Mouse (Mus musculus) intestine, embryonic 15.5 days (tissue): ENCODE results near the gene Hspb1. TPM values are rescaled to one million over a fixed set of nuclear protein-coding genes. Genes with fewer than 3 reads are reported as not detected.

Experiments used
- ATAC-seq: fragments of 200-750 bp; cut with Nextera tagmentation; 2 replicates; pipeline ENCODE4 v1.8.0; 2017; ENCODE audit warnings: moderate TSS enrichment, moderate library complexity
- H3K27ac ChIP-seq: fragments of 300-500 bp; sonication (generic); 2 replicates; pipeline ENCODE4 v1.5.1; 2015; ENCODE audit warnings: mild to moderate bottlenecking, inconsistent platforms
- H3K27me3 ChIP-seq: fragments of 300-500 bp; sonication (generic); replicated peaks from 2 replicates; pipeline ENCODE4 v1.6.1; 2015; ENCODE audit warnings: inconsistent platforms
- H3K36me3 ChIP-seq: fragments of 300-500 bp; sonication (generic); 2 replicates; pipeline ENCODE4 v1.6.1; 2015; ENCODE audit warnings: inconsistent platforms
- H3K4me1 ChIP-seq: fragments of 300-500 bp; sonication (generic); replicated peaks from 2 replicates; pipeline ENCODE4 v1.6.1; 2015; ENCODE audit warnings: inconsistent platforms
- H3K4me2 ChIP-seq: fragments of 300-500 bp; sonication (generic); replicated peaks from 2 replicates; pipeline ENCODE4 v1.6.1; 2015; ENCODE audit warnings: mild to moderate bottlenecking, inconsistent platforms
- H3K4me3 ChIP-seq: fragments of 300-500 bp; sonication (generic); replicated peaks from 2 replicates; pipeline ENCODE4 v1.5.1; 2015; ENCODE audit warnings: inconsistent platforms
- H3K9ac ChIP-seq: fragments of 300-500 bp; sonication (generic); 2 replicates; pipeline ENCODE4 v1.6.1; 2015; ENCODE audit warnings: inconsistent platforms
- H3K9me3 ChIP-seq: fragments of 300-500 bp; sonication (generic); 2 replicates; pipeline ENCODE4 v1.6.1; 2016; ENCODE audit warnings: inconsistent platforms
- WGBS: fragments of 180-500 bp; shearing (Covaris S2); methylation state at CpG from one replicate; pipeline ENCODE4 v1.1.7; 2015; 5-methylcytosine and 5-hydroxymethylcytosine counted together
- polyA plus RNA-seq: library from polyadenylated mRNA; unstranded; fragments of >200 nt; fragmentation: Nextera tagmentation; extraction: Ambion mirVana; gene quantifications from 2 replicates; pipeline ENCODE4 v1.2.1, GENCODE M21; 2015

The Hspb1 gene
- polyA plus RNA-seq, 1 experiment from 2014 or later, result 116 TPM

DNA sequence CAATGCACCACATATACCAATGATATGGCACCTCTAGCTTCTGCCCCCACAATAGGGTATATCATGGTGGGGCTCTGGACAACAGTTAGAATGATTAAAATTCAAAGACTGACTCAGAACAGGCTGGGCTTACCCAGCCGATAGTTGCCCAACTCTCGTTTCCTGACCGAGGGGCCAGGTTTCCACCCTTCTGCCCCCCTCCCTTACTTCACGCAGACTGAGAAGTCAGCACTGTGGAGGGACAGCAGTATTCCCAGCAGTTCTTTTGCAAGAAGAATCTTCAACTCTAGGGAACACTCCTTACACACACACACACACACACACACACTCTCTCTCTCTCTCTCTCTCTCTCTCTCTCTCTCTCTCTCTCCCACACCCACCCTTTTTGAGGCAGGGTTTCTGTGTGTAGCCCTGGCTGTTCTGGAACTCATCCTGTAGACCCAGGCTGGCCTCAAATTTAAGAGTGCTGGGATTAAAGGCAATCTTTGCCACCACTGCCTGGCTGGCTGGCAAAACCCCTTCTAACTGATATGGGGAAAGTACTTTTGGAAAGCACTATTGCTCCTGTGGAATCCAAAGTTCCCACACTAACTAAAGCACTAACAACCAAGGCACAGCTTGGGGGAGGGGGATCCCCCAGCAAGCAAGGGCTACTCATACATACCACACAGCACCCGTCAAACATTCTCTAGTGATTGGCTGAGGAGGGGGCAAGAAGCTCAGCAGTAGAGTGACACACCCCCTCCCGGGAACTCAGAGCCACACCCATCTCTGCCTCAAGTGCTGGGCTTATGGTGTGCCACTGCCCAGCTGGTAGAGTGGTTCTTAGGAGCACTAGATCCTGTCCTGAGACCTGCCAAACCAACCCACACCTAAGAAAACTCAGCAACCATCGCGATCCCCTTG lies 17.9 kb downstream of the Hspb1 start:
- Histone ChIP-seq H3K9me3 (no peaks in the 10 kb centered on the region), H3K27me3 (no peaks in the 10 kb centered on the region), H3K4me2 (no peak overlapping the region), H3K36me3 (peaks cover 21% of the 10 kb centered on the region), H3K9ac (no peak overlapping the region), H3K4me3 (no peak overlapping the region), H3K4me1 (peaks cover 14% of the 10 kb centered on the region; the same call in 1 of the 2 replicates), H3K27ac (no peak overlapping the region)
- no peak for ATAC-seq
- 60% methylated on average over 8 of the region's 8 CpGs for WGBS

DNA sequence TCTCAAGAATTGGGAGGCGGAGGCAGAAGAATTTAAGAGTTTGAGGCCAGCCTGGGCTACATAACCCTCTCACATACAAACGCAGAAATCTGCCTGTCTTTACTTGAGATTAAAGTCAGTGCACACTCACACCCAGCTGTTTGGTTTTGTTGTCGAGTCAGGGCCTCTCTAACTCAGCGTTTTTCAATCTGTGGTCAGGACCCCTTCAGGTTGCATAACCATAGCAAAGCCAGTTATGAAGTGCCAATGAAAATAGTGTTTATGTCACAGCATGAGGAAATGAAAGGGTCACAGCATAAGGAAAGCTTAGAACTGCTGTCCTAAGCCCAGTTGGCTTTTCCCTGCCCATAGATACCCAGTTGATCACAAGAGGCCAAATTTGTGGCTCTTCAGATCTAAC lies 19.1 kb downstream of the Hspb1 start:
- Histone ChIP-seq H3K36me3 (peaks cover 31% of the 10 kb centered on the region), H3K4me2 (no peak overlapping the region), H3K9me3 (no peaks in the 10 kb centered on the region), H3K27me3 (no peaks in the 10 kb centered on the region), H3K4me1 (peaks cover 14% of the 10 kb centered on the region; the same call in 1 of the 2 replicates), H3K4me3 (no peak overlapping the region), H3K27ac (no peak overlapping the region), H3K9ac (no peak overlapping the region)
- 84% methylated on average over 4 of the region's 4 CpGs for WGBS
- no peak for ATAC-seq

DNA sequence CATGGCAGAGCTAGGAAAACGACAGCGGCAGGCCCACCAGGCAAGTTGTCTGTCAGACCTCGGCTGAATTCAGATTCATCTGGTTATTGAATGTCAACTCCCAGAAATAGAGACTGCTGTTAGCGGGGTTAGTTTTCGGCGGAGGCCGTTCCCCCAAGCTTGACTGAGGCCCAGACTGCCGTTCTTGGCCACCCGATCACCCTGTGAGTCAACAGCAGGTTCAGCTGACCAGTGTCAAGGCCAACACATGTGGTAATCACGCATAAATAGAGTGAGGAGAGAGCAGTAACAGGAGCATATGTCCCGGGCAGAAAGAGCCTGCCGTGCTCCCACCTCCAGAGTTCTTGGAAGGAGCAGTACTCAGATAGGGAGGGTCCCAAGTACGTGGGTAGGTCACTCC lies 19.5 kb downstream of the Hspb1 start:
- peaks cover 31% of the 10 kb centered on the region for H3K36me3 ChIP-seq
- H3K4me1 ChIP-seq, result peaks cover 14% of the 10 kb centered on the region; the same call in 1 of the 2 replicates
- no peak overlapping the region for H3K27ac ChIP-seq
- no peak overlapping the region for H3K9ac ChIP-seq
- no peaks in the 10 kb centered on the region for H3K27me3 ChIP-seq
- 81% methylated on average over 13 of the region's 13 CpGs for WGBS
- no peak overlapping the region for H3K4me3 ChIP-seq
- ATAC-seq, result no peak
- H3K4me2 ChIP-seq, result no peak overlapping the region
- no peaks in the 10 kb centered on the region for H3K9me3 ChIP-seq

DNA sequence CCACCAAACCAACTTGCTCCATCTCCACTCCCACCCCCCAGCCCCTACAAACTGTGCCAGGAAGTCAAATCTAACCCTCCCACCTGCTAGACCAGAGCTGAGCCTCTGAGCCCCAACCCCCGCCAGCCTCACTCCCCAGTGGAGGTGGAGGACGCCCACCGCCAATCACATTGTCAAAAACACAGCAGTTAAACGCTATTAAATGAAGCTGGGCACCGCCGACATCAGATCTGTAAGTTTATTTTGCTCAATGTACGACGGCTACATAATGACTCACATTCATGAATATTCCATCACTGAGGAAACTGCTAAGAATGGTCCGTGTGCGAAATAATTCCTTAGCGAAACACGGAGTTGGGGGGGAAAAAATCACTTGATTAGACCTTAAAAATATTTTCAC lies 20.5 kb downstream of the Hspb1 start:
- H3K4me1 ChIP-seq, result peaks cover 14% of the 10 kb centered on the region; the same call in 1 of the 2 replicates
- H3K4me3 ChIP-seq, result no peak overlapping the region
- no peaks in the 10 kb centered on the region for H3K9me3 ChIP-seq
- 84% methylated on average over 12 of the region's 12 CpGs for WGBS
- H3K4me2 ChIP-seq, result no peak overlapping the region
- H3K36me3 ChIP-seq, result peaks cover 34% of the 10 kb centered on the region
- H3K9ac ChIP-seq, result no peak overlapping the region
- ATAC-seq, result no peak
- H3K27ac ChIP-seq, result no peak overlapping the region
- no peaks in the 10 kb centered on the region for H3K27me3 ChIP-seq

DNA sequence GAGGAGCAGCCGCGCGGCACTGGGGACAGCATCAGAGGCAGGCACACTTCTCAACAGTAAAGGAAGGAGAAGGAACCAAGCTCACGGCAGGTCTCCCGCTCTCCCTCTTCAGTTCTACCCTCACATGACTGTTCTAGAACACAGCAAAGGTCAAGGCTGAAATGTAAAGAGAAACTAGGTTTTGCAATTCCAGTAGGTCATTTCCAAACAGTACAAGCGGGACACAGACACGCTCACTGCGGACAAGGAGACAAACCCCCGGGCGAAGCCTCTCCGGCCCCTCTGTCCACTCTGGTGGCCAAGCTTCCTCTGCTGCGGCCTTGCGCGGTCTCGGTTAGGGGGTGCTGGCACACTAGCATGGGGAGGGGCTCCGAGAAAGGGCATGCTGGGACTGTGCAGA lies 21.3 kb downstream of the Hspb1 start:
- 93% methylated on average over 16 of the region's 16 CpGs for WGBS
- no peak overlapping the region for H3K9ac ChIP-seq
- peaks cover 12% of the 10 kb centered on the region; the same call in 1 of the 2 replicates for H3K4me1 ChIP-seq
- H3K4me2 ChIP-seq, result no peak overlapping the region
- peaks cover 34% of the 10 kb centered on the region for H3K36me3 ChIP-seq
- no peaks in the 10 kb centered on the region for H3K27me3 ChIP-seq
- no peak for ATAC-seq
- no peaks in the 10 kb centered on the region for H3K9me3 ChIP-seq
- H3K4me3 ChIP-seq, result no peak overlapping the region
- H3K27ac ChIP-seq, result no peak overlapping the region

DNA sequence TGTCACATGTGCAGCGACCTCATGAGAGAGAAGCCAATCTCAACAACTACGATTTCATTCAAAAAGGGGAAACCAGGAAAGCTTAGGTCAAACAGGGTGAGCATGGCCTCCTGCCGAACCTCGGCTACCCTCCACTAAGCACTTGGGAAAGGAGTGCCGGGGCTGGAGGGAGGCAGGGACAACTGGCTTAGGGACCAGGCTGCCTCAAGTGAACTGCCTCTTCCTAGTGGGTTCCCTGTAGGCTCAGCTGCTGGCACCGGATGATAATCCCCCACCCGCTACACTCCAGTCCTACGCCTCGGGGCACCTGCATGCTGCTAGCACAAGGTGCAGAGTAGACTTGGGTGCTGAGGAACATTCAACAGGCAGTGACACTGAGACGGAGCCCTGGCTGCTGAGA lies 21.9 kb downstream of the Hspb1 start:
- Histone ChIP-seq H3K9me3 (no peaks in the 10 kb centered on the region), H3K4me3 (no peak overlapping the region), H3K36me3 (peaks cover 34% of the 10 kb centered on the region), H3K27ac (no peak overlapping the region), H3K9ac (no peak overlapping the region), H3K27me3 (no peaks in the 10 kb centered on the region), H3K4me2 (no peak overlapping the region), H3K4me1 (peaks cover 12% of the 10 kb centered on the region; the same call in 1 of the 2 replicates)
- no peak for ATAC-seq
- 90% methylated on average over 10 of the region's 10 CpGs for WGBS

DNA sequence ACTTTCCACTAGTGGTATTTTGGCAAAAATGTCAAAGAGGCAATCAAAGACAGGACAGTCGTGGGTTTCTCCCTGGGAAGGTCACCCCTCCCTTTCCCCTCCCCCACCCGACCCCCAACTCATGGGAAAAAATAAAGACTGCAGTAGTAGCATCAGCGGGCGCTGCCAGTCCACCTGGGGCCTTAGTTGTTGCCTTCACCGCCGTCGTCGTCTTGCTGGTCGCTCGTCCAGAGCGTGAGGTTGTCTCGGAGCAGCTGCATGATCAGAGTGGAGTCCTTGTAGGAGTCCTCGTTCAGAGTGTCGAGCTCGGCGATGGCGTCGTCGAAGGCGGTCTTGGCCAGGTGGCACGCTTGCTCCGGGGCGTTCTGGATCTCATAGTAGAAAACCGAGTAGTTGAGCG lies 23.1 kb downstream of the Hspb1 start:
- Histone ChIP-seq H3K36me3 (peaks cover 36% of the 10 kb centered on the region), H3K4me3 (no peak overlapping the region), H3K9me3 (no peaks in the 10 kb centered on the region), H3K27ac (no peak overlapping the region), H3K9ac (no peak overlapping the region), H3K4me2 (no peak overlapping the region), H3K27me3 (no peaks in the 10 kb centered on the region), H3K4me1 (peaks cover 11% of the 10 kb centered on the region; the same call in 1 of the 2 replicates)
- WGBS, result 91% methylated on average over 25 of the region's 25 CpGs
- no peak for ATAC-seq

DNA sequence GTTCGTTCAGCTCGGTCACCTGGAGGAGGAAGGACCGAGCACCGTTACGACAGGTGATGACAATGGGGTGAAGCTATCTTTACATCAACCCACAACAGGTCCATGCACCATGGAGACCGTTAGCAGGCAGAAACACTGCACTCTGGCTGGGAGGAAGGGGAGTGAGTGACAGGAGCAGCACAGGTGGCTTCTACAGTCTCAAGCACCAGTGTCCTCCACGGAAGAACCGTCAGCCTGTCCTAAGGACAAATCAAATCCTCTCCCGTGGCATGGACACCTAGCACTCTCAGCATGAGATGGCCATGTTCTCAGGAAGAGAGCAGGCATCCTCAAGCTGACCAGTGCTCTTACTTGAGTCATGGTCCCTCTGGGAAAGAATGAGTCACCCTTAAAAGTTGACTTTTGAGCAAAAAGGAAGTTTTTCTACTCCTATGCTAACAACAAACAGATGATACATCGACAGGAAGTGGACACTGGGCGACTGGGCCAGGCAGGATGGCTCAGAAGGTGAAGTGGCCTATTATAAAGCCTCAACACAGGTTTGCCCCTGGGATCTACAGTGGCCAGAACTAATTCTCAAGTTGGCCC lies 24.0 kb downstream of the Hspb1 start:
- 85% methylated on average over 11 of the region's 11 CpGs for WGBS
- H3K9ac ChIP-seq, result no peak overlapping the region
- H3K4me3 ChIP-seq, result no peak overlapping the region
- no peak overlapping the region for H3K27ac ChIP-seq
- H3K36me3 ChIP-seq, result peaks cover 37% of the 10 kb centered on the region
- H3K9me3 ChIP-seq, result no peaks in the 10 kb centered on the region
- no peak overlapping the region for H3K4me2 ChIP-seq
- no peak for ATAC-seq
- no peaks in the 10 kb centered on the region for H3K27me3 ChIP-seq
- 0 out of 2 replicates have a peak, but pooled peaks cover 14% of the 10 kb centered on the region for H3K4me1 ChIP-seq

DNA sequence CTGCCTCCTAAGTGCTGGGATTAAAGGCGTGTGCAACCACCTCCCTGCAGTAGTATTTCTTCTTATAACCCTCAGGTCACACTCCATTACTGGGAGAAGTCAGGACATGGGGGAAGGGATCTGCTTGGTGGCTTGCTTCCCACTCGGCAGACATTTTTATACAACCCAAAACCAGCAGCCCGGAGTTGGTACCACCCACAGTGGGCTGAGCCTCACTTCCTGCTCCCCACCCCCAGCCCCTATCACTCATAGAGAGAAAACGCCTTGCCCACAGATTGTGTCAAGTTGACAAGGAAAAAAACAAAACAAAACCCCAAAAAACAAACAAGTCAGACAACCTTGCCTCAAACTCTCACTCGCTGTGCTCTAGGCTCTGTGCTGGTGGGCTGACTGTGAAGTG lies 25.5 kb downstream of the Hspb1 start:
- Histone ChIP-seq H3K27ac (no peak overlapping the region), H3K9ac (no peak overlapping the region), H3K27me3 (no peaks in the 10 kb centered on the region), H3K4me1 (0 out of 2 replicates have a peak, but pooled peaks cover 6% of the 10 kb centered on the region), H3K4me2 (no peak overlapping the region), H3K4me3 (no peak overlapping the region), H3K36me3 (peaks cover 37% of the 10 kb centered on the region), H3K9me3 (no peaks in the 10 kb centered on the region)
- no peak for ATAC-seq
- WGBS, result 64% methylated on average over 5 of the region's 5 CpGs

DNA sequence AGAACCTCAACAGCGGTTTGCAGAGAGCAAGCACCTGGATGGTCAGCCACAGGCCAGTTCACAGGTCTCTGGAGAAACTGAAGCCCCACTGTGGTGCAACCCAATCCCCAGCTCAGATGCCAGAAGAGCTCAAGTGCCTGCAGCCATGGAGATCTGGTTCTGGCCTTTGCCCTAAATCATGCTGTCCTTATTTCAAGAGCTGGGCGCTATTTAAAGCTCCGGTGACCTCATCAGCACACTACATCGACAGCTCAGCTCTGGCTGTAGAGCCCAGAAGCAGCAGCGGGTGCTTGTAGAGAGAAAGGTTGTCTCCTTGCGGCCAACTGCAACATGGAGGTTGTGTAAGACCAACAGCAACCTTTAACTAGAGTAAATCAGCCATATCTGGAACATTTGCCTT lies 26.4 kb downstream of the Hspb1 start:
- H3K27me3 ChIP-seq, result no peaks in the 10 kb centered on the region
- no peak for ATAC-seq

DNA sequence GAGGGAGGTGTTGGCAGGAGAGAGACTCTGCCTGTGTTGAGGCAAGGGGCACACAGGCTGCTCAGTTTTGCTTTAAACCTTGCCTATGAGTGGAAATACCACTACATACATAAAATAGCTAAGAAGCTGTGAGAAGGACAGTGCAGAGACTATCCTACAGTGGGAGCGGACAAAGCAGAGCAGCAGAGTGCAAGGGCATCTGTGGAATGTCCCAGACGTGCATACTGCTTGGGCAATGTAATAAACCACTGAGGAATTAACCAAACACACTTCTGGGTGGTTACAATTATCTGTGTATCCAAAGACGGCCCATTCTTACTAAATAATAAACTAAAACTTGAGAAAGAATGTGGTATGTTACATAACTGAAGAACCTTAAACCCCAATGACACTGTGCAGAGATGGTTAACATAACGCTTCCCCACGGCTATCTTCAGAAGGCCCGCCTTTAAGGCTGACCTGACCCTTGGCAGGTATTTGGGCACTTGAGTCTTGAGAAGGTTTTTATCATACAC lies 28.4 kb downstream of the Hspb1 start:
- 0 out of 2 replicates have a peak overlapping the region, but pooled peaks have one; percentile 20 for H3K27ac ChIP-seq
- H3K27me3 ChIP-seq, result no peaks in the 10 kb centered on the region
- 52% methylated on average over 6 of the region's 6 CpGs for WGBS
- peak; percentile 63 for ATAC-seq
- 0 out of 2 replicates have a peak, but pooled peaks cover 6% of the 10 kb centered on the region for H3K4me1 ChIP-seq
- H3K9me3 ChIP-seq, result no peaks in the 10 kb centered on the region
- H3K36me3 ChIP-seq, result peaks cover 31% of the 10 kb centered on the region
- no peak overlapping the region for H3K4me2 ChIP-seq
- H3K4me3 ChIP-seq, result no peak overlapping the region
- H3K9ac ChIP-seq, result no peak overlapping the region

More for the DNA sequence above, 26.4 kb downstream of the Hspb1 start:
- Histone ChIP-seq H3K4me3 (no peak overlapping the region), H3K27ac (no peak overlapping the region), H3K4me1 (0 out of 2 replicates have a peak, but pooled peaks cover 6% of the 10 kb centered on the region), H3K36me3 (peaks cover 36% of the 10 kb centered on the region), H3K4me2 (no peak overlapping the region), H3K9me3 (no peaks in the 10 kb centered on the region), H3K9ac (no peak overlapping the region)
- 74% methylated on average over 6 of the region's 6 CpGs for WGBS

DNA sequence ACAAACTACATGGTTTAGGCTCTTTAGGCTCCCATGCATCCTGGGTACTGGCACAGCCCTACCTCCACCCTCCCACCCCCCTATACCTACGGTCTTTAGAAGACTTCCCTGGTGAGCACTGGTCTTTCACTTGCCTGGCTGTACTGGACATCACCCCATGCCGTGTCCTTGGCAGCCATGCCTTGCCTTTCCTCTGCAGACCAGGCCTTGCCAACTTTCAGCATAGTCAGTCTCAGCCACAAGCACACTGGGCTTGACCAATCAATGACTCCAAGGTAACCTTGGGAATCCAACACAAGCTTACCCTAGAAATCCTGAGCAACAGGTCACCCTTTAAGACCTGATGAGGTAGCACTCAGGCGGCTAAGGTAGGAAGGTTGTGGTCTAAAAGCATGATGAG lies 28.9 kb downstream of the Hspb1 start:
- Histone ChIP-seq H3K4me2 (no peak overlapping the region), H3K36me3 (peaks cover 31% of the 10 kb centered on the region), H3K9me3 (no peaks in the 10 kb centered on the region), H3K4me3 (no peak overlapping the region), H3K27me3 (no peaks in the 10 kb centered on the region), H3K27ac (no peak overlapping the region), H3K4me1 (0 out of 2 replicates have a peak, but pooled peaks cover 6% of the 10 kb centered on the region), H3K9ac (no peak overlapping the region)
- WGBS, result 84% methylated on average over 3 of the region's 3 CpGs
- ATAC-seq, result no peak
